Mouse (Mus musculus) megakaryocyte, adult 5-6 weeks (primary cell): Measurements from ENCODE around the gene Gm13283. TPM values are rescaled to one million over a fixed set of nuclear protein-coding genes. Genes with fewer than 3 reads are reported as not detected.
"Not testable (repeated sequence)": the region's sequence is repeated elsewhere in the genome, so short reads cannot be mapped to it uniquely, and the experiment has no call there.

Source experiments
- ATAC-seq: 2 replicates; pipeline ENCODE4 v1.8.0; 2016; ENCODE audit warnings: mild to moderate bottlenecking, inconsistent platforms; ENCODE audit not compliant: poor library complexity, severe bottlenecking
- total RNA-seq, 2 experiments: library from RNA; stranded (forward) in 1 of 2; stranded (reverse) in 1 of 2; fragments of 153-499, 151-499 nt in 1 of 2; fragments of 221-1000, 200-1000 nt in 1 of 2; gene quantifications; 2 replicates each; pipeline versions ENCODE4 v1.2.3 to v1.2.4; 2015 to 2017

The Gm13283 gene
- total RNA-seq (2015) = not detected in 2 replicates
- total RNA-seq (2017) = 0.18 and 0.20 TPM in 2 replicates

- ATAC-seq = not testable (repeated sequence)
Observed at GRCm38 (mm10) chr4:88759610-88760268, at the start of gene Gm13283. Gene Gm13283 (plus strand): TSS chr4:88760119.

GRCm38 (mm10) chr4:88714281-88714680 lies 45.6 kb upstream of the Gm13283 start:
- no peak for ATAC-seq

GRCm38 (mm10) chr4:88715059-88715458 lies 44.9 kb upstream of the Gm13283 start:
- ATAC-seq = no peak

- ATAC-seq = no peak
Observed at GRCm38 (mm10) chr4:88718715-88719114, 41.2 kb upstream of the Gm13283 start.

- ATAC-seq = peak; percentile 91
Observed at GRCm38 (mm10) chr4:88721791-88722721, 37.9 kb upstream of the Gm13283 start, which contains the start of the genes Gm26566 and Klhl9. Gene Gm26566 (plus strand): TSS chr4:88721805. Gene Klhl9 (minus strand): TSS chr4:88722465.

GRCm38 (mm10) chr4:88723497-88724090 lies 36.3 kb upstream of the Gm13283 start:
- no peak for ATAC-seq

- ATAC-seq = no peak
Observed at GRCm38 (mm10) chr4:88726727-88727126, 33.2 kb upstream of the Gm13283 start.

GRCm38 (mm10) chr4:88727324-88727723 lies 32.6 kb upstream of the Gm13283 start:
- peak; percentile 85 for ATAC-seq

- peak; percentile 85 for ATAC-seq
Observed at GRCm38 (mm10) chr4:88738480-88738879, 21.4 kb upstream of the Gm13283 start.

- ATAC-seq = peak; percentile 78
Observed at GRCm38 (mm10) chr4:88739036-88739435, 20.9 kb upstream of the Gm13283 start.

GRCm38 (mm10) chr4:88741426-88741825 lies 18.5 kb upstream of the Gm13283 start:
- peak; percentile 63 for ATAC-seq

- no peak for ATAC-seq
Observed at GRCm38 (mm10) chr4:88742771-88743371, 17.0 kb upstream of the Gm13283 start.

GRCm38 (mm10) chr4:88744207-88744606 lies 15.7 kb upstream of the Gm13283 start:
- no peak for ATAC-seq

- no peak for ATAC-seq
Observed at GRCm38 (mm10) chr4:88749926-88750325, 10.0 kb upstream of the Gm13283 start.

GRCm38 (mm10) chr4:88754818-88755340 lies 5.0 kb upstream of the Gm13283 start, which contains the start of gene Gm13271:
Gene Gm13271 (plus strand): TSS chr4:88754868.
- not testable (repeated sequence) for ATAC-seq

GRCm38 (mm10) chr4:88756581-88757513 lies 3.1 kb upstream of the Gm13283 start:
- not testable (repeated sequence) for ATAC-seq

GRCm38 (mm10) chr4:88757628-88758031 lies 2.3 kb upstream of the Gm13283 start:
- ATAC-seq = peak; percentile 100

GRCm38 (mm10) chr4:88758751-88759150 lies 1.2 kb upstream of the Gm13283 start:
- ATAC-seq = not testable (repeated sequence)

- ATAC-seq = not testable (repeated sequence)
Observed at GRCm38 (mm10) chr4:88760431-88760830, 512 bp downstream of the Gm13283 start.
